Mouse (Mus musculus): ENCODE results near the gene Elf2.
"Not testable (repeated sequence)": the region's sequence is repeated elsewhere in the genome, so short reads cannot be mapped to it uniquely, and the experiment has no call there.

The Elf2 gene

DNA sequence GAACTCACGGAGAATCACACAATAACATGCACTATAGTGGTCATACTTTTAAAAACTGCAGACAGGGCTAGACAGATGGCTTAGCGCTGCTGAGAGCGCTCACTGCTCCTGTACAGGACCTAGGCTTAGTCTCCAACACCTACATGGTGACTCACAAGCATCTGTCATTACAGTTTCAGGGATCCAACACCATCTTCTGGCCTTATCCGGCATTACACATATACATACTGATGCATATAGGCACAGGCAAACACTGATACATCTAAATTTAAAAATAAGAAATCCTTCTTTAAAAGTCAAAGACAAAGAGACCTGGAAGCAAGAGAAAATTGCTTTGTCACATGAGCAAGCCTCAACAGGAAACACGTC is 13.1 kb downstream of the Elf2 start:
- no peak for DNase-seq

DNA sequence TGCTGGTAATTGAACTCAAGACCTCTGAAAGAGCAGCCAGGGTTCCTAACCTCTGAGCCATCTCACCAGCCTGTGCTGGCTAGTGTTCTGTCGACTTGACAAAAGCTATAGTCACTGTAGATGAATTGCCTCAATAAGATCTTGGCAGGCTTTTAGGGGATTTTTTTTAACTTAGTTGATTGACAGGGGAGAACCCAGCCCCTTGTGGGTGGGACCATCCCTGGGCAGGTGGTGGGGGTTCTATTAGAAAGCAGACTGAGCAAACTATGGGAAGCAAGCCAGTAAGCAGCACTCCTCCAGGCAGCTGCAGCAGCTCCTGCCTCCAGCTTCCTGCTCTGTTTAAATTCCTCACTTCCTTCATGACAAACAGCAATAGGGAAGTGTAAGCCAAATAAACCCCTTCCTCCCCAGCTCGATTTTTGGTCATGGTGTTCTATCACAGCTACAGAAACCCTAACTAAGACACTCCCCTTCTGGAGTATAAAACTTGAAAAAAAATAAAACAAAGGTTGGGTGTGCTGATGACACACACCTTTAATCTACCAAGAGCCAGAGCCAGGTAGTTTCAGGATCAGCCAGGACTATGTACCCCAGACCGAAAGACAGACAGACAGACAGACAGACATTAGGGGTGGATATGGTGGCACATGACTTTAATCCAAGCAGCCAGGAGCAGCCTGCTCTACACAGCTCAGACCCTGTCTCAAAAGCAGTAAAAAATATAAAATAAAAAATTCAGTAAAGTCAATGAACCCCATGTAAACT is 13.6 kb downstream of the Elf2 start:
- DNase-seq = peak in 1 of 2 experiments; percentile 44

DNA sequence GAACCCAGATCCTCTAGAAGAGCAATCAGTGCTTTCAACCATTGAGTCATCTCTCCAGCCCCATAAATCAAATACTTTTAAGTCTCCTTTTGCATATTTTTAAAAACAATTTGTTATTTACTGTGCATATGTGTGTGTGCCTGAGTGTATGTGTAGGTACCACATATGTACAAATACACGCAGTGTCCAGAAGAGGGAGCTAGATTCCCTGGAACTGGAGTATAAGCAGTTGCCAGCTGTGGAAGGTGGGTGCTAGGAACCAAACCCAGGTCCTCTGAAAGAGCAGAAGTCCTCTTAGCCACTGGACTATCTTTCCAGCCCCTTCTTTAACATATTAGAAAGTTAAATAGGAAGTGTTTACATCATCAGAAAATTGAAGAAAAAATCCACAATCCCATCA is 15.0 kb downstream of the Elf2 start:
- no peak for DNase-seq

DNA sequence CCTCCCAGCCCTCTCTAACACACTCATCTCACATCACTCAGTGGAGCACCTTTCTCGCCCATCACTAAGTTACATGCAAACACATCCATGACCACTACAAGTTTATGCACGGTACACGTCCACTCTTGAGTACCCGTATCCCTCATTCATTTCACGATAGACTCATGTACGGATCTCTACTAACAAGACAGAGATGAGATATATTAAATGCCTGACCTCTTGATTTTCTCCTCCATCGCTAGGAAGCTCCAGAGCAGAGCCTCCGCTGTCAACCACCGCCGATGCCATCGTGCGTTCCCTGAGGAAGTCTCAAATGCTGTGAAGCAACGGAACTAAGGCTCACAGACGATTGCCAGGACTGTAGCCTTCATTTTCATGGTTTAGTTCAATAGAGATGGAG is 17.5 kb downstream of the Elf2 start:
- no peak for DNase-seq

DNA sequence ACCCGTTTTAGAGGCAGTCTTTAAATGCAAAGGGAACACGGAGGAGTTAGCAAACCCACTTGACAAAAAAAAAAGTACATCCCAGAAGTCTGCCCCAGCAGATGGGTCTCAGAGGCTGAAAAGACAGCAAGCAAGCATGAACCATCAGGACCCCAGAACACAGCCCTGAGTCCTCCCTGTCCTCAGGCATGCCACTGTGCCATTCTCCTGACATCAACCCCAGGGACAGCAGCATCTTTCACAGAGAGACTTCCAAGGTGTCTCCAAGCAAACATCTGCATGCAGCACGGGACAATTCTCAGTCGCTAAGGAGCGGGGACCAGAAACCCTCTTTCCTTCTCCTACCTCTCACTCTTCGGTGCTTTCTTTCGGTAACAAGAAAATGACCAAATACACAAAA is 18.1 kb downstream of the Elf2 start:
- no peak for DNase-seq

DNA sequence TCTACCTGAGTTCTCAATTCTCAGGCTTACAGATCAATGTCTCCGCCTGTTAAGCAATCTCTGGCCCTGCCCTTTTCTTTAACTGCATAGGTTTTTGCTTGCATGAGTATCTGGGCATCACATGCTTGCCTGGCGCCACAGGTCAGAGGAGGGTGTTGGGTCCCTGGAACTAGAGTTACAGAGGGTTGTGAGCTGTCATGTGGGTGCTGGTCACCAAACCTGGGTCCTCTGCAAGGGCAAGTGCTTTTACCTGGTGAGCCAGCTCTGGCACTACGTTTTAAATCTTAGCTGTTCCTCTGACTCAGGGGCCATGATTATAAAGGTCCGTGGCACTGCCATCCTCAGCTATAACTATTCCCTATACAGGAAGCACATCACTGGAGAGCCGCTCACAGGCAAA is 19.3 kb downstream of the Elf2 start:
- no peak for DNase-seq

DNA sequence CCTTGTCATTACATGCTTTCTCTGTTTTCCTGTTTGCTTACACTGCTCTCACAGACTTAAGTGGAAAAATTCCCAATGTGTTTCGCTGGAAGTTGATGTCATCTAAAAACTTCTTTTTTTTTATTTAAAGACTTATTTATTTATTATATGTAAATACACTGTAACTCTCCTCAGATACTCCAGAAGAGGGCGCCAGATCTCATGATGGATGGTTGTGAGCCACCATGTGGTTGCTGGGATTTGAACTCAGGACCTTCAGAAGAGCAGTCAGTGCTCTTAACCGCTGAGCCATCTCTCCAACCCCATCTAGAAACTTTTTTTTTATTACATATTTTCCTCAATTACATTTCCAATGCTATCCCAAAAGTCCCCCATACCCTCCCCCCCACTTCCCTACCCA is 22.4 kb downstream of the Elf2 start:
- not testable (repeated sequence) for DNase-seq

DNA sequence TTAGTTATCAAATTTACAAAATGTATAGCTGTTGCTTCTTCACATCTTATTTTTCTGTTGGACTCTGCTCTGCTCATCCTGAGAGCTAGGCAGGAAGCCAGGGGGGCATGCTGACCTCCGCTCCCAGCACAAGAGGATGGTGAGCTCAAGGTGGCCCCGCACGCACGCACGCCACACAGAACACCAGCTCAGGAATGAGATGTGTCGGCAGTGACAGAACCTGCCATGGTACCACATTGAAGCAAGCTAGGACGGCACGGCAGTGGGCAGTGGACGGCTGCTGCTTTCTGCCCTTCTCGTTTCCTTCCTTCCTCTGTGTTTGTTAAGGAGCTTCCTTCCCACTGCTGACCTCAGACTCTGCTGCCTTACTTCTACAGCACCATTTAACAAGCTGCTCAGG is 23.6 kb downstream of the Elf2 start:
- no peak for DNase-seq

DNA sequence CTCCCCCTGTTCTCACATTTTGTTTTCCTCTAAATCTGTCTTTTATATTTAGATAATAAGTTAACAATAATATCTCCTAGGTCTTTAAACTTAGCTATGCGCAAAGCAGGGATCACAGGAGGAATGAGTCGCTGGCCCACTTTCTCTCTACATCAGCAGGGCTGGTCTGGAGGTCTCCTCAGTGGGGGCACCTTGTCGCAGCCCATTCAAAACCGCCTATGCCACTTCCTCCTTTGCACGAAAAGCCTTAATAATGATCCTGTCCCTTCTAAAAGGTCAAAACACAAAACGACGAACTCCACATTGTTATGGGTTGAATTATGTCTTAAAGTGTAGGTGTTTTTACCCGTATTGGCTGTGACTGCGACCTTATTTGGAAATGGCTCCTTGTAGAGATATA is 28.8 kb downstream of the Elf2 start:
- DNase-seq = no peak

DNA sequence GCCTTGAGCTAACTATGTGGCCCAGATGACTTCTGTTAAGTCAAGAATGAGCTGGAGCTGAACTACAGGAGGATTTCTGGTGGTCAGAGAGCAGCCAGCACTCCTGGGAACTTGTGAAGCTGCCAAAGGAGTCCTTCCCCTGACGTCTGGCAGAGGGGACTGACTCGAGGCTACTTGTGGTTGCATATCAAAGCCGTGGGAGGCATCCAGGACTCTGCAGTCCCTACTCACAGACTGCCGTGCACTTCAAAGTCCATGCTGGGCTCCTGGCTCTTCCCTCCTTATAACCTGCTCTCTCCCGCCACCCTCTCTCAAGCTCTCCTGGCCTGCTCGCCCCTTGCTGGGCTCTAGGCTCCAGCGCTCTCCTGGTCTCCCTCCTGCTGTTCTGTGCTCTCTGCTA is 30.4 kb downstream of the Elf2 start:
- peak; percentile 12 to 28 for DNase-seq

DNA sequence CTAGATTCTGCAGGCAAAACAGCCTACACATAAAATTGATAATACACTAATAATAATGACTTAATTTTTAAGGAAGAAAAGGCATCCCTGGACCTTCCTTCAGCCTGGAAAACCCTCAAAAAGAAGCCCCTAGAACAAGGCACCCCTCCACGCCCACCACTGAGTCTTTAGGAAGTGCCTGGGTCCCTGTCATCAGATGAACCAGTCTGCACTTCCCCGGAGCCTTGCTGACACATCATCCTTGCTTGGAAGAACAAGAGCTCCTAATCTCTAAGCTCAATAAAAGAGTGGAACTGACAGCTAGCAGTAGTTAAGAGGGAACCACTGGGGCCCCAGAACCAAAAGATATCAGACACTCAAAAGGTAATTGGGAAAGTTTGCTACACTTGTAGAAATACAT is 33.8 kb downstream of the Elf2 start:
- DNase-seq = no peak

DNA sequence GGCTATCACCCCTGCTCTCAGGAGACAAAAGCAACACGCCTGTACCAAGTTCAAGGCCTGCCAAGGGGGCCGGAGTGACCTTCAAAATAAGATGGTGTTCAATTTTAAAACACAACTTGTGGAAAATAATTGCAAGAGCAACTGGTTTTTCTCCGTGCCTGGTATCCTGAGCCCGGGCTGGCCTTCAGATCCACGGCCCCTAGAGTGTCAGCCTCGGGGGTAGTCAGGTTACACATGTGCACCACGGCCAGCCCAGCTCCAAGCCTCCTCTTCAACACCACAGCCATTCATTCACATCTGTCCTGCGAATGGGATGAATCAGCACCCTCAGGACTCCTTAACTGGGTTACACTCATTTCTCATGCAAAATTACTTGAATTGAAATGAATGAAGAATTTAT is 34.5 kb downstream of the Elf2 start:
- no peak for DNase-seq

DNA sequence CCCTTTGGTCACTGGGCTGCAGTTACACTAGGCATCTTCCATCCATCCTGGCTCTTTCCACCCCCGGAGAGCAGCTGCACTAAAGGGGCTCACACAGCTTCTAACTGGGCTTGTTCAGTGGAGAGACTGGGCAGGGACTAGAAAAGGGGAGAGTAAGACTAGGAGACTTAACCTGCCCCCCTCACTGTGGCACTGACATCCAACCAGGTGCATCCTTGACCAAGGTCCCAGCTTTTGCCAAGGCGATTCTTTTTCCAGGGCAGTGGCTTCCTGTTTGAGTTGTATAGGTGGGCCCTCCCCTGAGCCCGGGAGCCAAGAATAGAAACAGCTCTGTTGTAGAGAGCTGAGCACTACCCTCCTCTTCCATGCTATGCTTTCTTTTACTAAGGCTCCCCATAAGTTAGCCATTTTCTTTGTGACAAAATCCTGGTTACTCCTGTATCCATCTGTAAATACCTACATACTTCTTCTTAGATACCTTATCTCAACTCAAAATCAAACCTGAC is 37.4 kb downstream of the Elf2 start:
- DNase-seq = no peak

DNA sequence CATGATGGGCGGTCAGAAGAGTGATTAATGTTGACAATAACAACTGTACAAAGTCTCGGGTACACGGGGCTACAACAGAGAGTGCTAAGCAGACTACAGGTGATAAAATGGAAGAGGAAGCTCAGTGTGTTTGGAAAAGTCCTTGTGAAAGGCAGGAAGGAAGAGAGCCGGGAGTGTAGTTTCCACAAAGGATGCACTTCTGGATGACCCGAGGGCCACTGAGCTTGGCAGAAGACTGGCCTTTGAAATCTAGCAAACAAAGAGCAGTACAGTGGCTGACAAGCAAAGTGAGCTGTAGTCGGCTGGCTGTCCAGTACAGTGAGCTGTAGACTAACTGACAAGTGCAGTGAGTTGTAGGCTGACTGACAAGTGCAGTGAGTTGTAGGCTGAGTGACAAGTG is 38.9 kb downstream of the Elf2 start:
- peak; percentile 12 to 19 for DNase-seq

DNA sequence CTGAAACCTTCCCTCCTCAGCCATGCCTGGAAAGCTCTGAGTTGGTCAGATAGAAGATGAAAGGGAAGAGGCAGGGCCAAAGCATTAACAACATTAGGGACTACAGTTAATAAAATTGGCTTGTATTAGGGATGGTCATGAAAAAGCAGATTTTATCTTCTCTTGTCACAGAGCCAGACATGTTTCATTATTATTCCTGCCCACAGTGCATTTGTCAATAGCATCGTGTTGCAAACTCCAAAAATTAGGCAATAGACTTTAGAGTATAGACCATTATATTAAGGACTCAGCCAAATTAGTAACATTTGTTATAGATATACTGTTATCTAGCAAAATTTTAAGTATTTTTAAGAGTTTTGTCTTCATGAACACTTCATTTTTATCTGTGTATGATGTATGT is 43.7 kb downstream of the Elf2 start:
- no peak for DNase-seq

DNA sequence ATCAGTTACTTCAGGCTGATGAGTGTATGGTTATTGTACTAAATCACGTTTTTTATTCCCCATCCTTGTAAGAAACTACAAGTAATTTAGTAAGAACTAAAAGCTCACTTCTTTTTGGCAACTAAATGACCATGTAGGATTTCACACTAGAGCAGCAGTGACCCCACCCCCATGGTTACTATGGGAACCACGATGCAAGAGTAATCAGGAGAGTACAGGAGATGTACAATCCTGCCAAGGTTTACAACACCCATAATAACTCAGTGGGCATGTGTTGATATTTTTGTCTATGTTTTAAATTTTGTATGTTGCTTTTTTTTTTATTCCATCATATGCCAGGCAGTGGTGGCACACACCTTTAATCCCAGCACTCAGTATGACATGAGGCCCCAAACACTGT is 45.2 kb downstream of the Elf2 start:
- DNase-seq = no peak

DNA sequence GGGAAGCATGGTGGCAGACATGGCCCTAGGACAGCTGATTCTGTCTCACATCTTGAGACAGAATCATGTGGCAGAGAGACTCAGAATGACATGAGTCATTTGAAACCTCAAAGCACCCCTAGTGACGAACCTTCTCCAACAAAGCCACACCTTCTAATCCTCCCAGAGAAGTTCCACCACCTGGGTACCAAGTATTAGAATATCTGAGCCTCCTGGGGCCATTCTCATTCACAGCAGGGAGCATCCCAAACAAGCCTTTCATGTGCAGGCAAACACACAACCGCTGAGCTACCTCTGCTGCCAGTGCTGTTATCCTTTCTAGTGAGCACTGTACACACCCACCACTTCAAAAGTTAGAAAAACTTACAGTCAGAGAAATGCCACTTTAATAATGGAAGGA is 46.2 kb downstream of the Elf2 start:
- DNase-seq = no peak

DNA sequence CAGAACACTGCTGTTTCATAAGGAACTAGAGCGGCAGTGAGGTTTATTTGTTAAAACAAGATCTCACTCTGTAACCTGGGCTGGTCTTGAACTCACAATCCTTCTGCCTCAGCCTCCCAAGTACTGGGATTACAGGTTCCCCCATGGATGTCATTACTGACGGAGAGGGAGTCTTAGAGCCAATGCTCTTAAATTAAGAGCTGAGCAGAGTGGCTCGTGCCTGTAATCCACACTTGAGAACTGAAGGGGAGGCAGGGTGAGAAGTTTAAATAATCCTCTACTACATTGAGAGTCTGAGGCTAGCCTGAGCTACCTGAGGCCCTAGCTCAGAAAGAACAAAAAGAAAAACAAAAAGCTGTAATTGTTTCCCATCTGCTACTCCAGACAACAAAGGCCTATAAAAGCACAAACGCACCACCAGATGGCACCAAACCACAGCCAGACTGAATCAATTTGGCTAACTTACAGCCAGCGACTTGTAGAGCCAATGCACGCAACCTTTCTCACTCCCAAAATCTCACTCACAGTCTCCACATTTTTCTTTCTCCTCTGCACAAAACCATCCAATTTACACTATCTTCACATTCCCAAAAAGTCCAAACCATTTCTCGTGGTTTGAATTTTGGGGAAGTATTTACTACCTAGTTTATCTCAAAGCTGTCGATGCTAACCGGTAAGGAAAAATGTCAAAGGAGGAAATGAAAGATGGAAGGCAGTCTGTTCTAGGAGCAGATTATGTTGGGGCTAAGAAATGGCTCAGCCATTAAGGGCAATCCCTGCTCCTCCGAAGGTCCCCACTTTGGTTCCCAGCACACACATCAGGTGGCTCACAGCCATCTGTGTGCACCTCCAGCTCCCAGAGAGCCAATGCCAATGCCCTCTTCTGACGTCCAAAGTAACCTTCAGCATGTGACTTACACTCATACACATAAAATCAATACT is 51.3 kb downstream of the Elf2 start:
- peak; percentile 91 for DNase-seq

DNA sequence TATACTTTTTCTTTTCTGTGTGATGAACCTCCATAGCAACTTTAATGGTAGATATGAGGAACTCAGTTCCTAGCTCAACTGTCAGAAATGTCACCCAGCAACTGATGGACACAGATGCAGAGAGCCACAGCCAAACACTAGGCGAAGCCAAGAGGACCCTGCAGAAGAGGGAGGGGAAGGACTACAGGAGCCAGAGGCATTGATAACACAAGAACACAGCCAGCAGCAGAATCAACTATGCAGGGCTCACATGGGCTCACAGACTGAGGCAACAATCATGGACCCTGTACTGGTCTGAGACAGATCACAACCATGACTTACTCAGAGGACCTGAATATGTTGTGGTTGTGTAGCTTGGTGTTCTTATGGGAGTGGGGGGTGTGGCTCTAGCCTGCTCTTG is 56.1 kb downstream of the Elf2 start:
- DNase-seq = no peak

DNA sequence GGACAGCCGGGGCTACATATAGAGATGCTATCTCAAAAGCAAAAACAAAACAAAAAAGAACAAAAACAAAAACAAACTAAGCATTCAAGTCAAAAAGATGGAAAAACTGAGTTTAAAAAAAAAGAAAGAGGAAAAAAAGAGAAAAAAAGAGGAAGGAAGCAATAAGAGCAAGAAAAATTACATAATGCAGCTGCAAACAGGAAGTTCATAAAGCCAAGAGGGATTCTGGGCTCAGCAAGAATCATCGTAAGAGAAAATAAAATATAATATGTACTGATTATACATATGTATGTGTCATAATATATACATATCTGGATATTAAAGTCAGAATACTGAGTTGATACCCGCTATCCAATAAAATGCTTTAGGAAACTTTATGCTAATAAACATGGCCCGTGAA is 58.7 kb downstream of the Elf2 start:
- no peak for DNase-seq

DNA sequence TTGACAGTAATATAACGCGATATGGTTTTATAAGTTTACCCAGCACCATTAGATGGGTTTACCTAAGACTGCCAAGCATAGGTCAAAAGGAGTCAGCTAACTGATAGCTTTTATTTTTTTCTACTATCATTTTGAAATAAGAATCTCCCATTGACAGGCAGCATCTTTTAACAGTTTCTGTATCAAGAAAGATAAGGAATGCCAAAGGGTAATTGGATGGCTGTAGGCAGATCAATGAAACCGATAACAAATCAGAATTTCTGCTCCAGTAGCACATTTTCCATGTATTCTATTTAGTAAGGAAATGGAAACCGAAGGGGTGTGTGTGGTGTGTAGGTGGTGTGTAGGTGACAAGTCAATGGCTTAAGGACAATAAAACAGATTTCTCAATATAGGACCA is 62.0 kb downstream of the Elf2 start:
- no peak for DNase-seq

DNA sequence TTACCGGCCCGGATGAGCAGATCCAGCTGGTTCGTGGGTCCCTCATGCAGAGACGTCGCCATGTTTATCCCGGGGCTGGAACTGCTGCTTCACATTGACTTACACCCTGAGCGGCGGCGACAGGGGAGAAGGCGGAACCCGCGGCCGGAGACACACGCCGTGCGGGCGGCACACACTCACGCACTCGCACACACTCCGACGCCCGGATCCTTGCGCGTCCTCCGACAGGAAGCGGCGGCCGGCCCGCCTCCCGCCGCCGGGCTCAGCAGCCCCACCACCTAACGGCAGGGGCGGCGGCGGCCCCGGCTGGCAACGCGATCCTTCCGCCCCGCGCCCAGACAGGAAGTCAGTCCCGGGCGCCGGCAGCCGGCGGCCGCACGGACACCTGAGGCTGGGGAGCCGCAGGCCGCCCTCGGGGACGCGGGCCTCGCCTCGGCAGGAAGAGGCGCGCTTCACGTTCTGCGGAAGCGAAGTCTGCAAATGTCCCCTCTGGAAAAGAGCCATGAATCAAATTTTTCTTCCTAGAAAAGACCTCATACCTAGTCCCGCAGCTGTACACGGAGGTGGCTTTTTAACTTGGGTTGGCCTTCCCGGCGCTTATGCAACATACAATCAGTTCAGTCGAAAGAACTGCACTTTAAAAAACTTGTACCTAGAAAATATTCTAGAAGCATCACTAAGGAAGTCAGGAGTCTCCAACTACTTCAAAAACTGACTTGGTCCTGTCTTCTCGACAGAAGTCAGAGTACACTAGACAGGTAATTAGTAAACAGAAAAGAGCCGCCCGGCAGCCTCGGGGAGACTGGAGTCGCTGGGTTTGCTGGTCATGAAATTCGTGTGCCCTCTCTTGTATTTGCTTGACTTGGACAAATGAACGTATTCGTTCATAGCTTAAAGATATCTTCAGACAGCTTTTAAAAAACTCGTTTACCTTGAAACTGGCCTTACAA is 63.0 kb downstream of the Elf2 start:
- DNase-seq = peak; percentile 86 to 93

Measured in kidney, postnatal 4 days (tissue).